Mouse (Mus musculus) lung, postnatal 0 days (tissue): ENCODE results near the gene Trip10. TPM values are rescaled to one million over a fixed set of nuclear protein-coding genes. Genes with fewer than 3 reads are reported as not detected.

Experiments used
- ATAC-seq: fragments of 200-750 bp; cut with Nextera tagmentation; 2 replicates; pipeline ENCODE4 v1.8.0; 2017; ENCODE audit warnings: moderate library complexity
- DNase-seq: peaks from one replicate; pipeline ENCODE4 v3.0.0-alpha.2; 2016; ENCODE audit warnings: low spot score
- H3K27ac ChIP-seq: fragments of 300-500 bp; sonication (generic); 2 replicates; pipeline ENCODE4 v1.5.1; 2014; ENCODE audit warnings: antibody characterized with exemption, mild to moderate bottlenecking, low read length, mixed read lengths
- H3K27me3 ChIP-seq: fragments of 300-500 bp; sonication (generic); replicated peaks from 2 replicates; pipeline ENCODE4 v1.6.1; 2014; ENCODE audit warnings: low read length, mixed read lengths; ENCODE audit not compliant: insufficient read depth
- H3K36me3 ChIP-seq: fragments of 300-500 bp; sonication (generic); 2 replicates; pipeline ENCODE4 v1.6.1; 2014; ENCODE audit warnings: low read length, mixed read lengths; ENCODE audit not compliant: insufficient read depth
- H3K4me1 ChIP-seq: fragments of 300-500 bp; sonication (generic); 2 replicates; pipeline ENCODE4 v1.6.1; 2014; ENCODE audit warnings: antibody characterized with exemption, low read depth, low read length, mixed read lengths; ENCODE audit not compliant: insufficient read depth
- H3K4me2 ChIP-seq: fragments of 300-500 bp; sonication (generic); replicated peaks from 2 replicates; pipeline ENCODE4 v1.6.1; 2014; ENCODE audit warnings: low read depth, mild to moderate bottlenecking, low read length, moderate library complexity, mixed read lengths
- H3K4me3 ChIP-seq: fragments of 300-500 bp; sonication (generic); 2 replicates; pipeline ENCODE4 v1.5.1; 2014; ENCODE audit warnings: low read depth, low read length
- H3K9ac ChIP-seq: fragments of 300-500 bp; sonication (generic); replicated peaks from 2 replicates; pipeline ENCODE4 v1.6.1; 2014; ENCODE audit warnings: low read depth, mild to moderate bottlenecking
- H3K9me3 ChIP-seq: fragments of 300-500 bp; sonication (generic); 2 replicates; pipeline ENCODE4 v1.6.1; 2016; ENCODE audit warnings: low read length, mixed read lengths
- CTCF ChIP-seq: IDR thresholded peaks from 2 replicates; pipeline ENCODE4 v1.5.1; 2016; ENCODE audit warnings: antibody characterized with exemption, mild to moderate bottlenecking
- EP300 ChIP-seq: IDR thresholded peaks from 2 replicates; pipeline ENCODE4 v1.6.1; 2016; ENCODE audit warnings: antibody characterized with exemption, mild to moderate bottlenecking, control low read depth
- WGBS: fragments of 180-500 bp; shearing (Covaris S2); extraction: QIAGEN DNeasy Blood & Tissue Kit; methylation state at CpG from one replicate; pipeline ENCODE4 v1.1.7; 2014; 5-methylcytosine and 5-hydroxymethylcytosine counted together
- polyA plus RNA-seq: library from polyadenylated mRNA; unstranded; fragments of >200 nt; fragmentation: Nextera tagmentation; extraction: Ambion mirVana; gene quantifications from 2 replicates; pipeline ENCODE4 v1.2.1, GENCODE M21; 2015

Gene Trip10
- polyA plus RNA-seq, 1 experiment from 2014 or later = 46.4 TPM

DNA sequence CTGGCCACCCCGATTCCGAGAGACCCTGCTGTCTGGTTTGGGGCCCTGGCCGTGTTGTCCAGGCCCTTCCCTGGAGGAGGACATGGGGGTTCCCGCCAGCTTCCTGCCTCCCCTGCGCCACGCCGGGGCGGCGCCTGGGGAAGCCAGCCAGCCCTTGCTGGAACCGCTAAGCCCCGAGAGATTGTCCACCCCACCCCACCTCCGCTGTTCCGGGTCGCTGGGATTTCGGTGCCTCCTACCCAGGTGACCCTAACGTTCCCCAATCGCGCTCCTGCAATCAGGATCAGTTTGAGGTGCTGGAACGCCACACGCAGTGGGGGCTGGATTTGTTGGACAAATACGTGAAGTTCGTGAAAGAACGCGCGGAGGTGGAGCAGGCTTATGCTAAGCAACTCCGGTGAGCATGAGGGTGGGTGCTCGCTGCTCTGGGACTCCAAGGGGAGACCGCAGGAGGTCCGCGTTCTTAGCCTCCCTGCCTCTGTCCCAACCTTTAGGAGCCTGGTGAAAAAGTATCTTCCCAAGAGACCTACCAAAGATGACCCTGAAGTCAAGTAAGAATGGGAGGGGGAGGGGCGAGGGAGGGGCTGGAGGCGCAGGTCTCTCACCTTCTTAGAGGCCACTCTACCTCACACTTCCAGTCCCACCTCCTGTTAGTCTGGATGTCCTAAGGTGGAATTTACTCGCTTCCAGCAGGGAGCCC, 1.4 kb downstream of the Trip10 start:
- no peak for ATAC-seq
- H3K4me1 ChIP-seq = 0 out of 2 replicates have a peak, but pooled peaks cover 11% of the 10 kb centered on the region
- H3K9me3 ChIP-seq = no peaks in the 10 kb centered on the region
- no peaks in the 10 kb centered on the region for H3K27me3 ChIP-seq
- peak overlapping the region; percentile 70 for H3K9ac ChIP-seq
- H3K4me2 ChIP-seq = peak overlapping the region; percentile 90
- H3K4me3 ChIP-seq = peak overlapping the region; percentile 80
- H3K27ac ChIP-seq = peak overlapping the region; percentile 88
- WGBS = 2% methylated on average over 33 of the region's 33 CpGs
- DNase-seq = peak; percentile 72
- H3K36me3 ChIP-seq = peaks cover 15% of the 10 kb centered on the region; the same call in 1 of the 2 replicates
- TF ChIP-seq CTCF (no peak; the same call in 1 of the 2 replicates), EP300 (no peak)

DNA sequence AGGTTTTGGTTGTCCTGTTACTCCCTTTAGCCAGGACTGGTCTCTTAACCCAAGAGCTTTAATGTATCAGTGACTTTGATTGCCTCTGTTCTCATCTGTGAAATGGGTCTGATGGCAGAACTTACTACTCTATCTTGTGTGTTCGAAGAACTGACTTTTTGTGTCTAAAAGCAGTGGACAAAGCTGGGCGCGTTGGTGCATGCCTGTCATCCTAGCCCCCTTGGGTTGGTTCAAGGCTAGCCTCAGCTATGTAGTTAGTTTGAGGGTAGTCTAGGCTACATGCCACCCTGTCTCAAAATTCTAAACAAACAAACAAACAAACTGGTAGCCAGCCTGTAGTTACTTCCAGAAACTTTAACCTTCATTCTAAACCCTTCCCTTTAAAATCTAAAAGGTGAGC, 2.2 kb downstream of the Trip10 start:
- Histone ChIP-seq H3K9ac (no peak overlapping the region), H3K27me3 (no peaks in the 10 kb centered on the region), H3K4me3 (no peak overlapping the region), H3K36me3 (peaks cover 17% of the 10 kb centered on the region; the same call in 1 of the 2 replicates), H3K4me1 (0 out of 2 replicates have a peak, but pooled peaks cover 11% of the 10 kb centered on the region), H3K4me2 (no peak overlapping the region), H3K27ac (no peak overlapping the region), H3K9me3 (no peaks in the 10 kb centered on the region)
- TF ChIP-seq CTCF (no peak), EP300 (no peak)
- WGBS = 94% methylated on average over 3 of the region's 3 CpGs
- no peak for ATAC-seq
- DNase-seq = no peak

DNA sequence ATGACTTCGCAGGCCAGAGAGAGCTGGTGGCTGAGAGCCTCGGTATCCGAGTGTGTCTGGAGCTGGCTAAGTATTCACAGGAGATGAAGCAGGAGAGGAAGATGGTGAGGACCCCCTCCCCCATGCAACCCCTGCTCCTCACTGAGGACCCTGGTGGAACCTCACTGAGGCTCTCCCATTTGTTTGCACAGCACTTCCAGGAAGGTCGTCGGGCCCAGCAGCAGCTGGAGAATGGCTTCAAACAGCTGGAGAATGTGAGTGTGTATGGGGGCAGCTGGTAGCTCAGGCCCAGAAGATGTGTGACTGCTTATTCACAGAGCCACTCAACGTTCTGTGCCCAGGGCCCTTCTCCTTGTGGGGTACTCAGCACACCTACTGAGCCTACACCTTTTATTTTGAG, 4.1 kb downstream of the Trip10 start:
- H3K36me3 ChIP-seq = peaks cover 26% of the 10 kb centered on the region; the same call in 1 of the 2 replicates
- TF ChIP-seq CTCF (no peak), EP300 (no peak)
- H3K27ac ChIP-seq = no peak overlapping the region; the same call in 1 of the 2 replicates
- no peaks in the 10 kb centered on the region for H3K9me3 ChIP-seq
- no peak overlapping the region for H3K4me2 ChIP-seq
- H3K4me1 ChIP-seq = 0 out of 2 replicates have a peak, but pooled peaks cover 8% of the 10 kb centered on the region
- H3K27me3 ChIP-seq = no peaks in the 10 kb centered on the region
- 45% methylated on average over 6 of the region's 6 CpGs for WGBS
- H3K4me3 ChIP-seq = no peak overlapping the region
- no peak overlapping the region for H3K9ac ChIP-seq
- DNase-seq (no peak), ATAC-seq (no peak)

DNA sequence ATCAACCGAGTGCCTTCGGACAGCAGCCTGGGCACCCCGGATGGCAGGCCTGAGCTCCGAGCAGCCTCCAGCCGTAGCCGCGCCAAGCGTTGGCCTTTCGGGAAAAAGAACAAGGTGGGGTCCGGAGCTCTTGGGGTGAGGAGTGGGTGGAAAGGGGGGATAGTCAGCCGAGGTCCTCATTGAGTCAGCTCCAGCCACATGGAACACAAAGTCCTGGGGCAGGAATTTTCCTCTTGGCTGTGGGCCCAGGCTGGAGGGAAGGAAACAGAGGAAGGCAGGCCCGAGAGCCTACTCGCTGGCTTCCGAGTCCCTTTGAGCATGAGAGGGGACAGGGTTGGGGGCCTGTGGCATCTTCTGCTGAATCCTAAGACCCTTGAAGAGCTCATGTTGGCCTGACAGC, 6.1 kb downstream of the Trip10 start:
- Histone ChIP-seq H3K4me2 (no peak overlapping the region), H3K9ac (no peak overlapping the region), H3K36me3 (peaks cover 32% of the 10 kb centered on the region; the same call in 1 of the 2 replicates), H3K4me1 (0 out of 2 replicates have a peak, but pooled peaks cover 4% of the 10 kb centered on the region), H3K9me3 (no peaks in the 10 kb centered on the region), H3K27me3 (no peaks in the 10 kb centered on the region), H3K27ac (no peak overlapping the region), H3K4me3 (no peak overlapping the region)
- no peak for DNase-seq
- no peak for TF ChIP-seq CTCF
- no peak for TF ChIP-seq EP300
- 77% methylated on average over 14 of the region's 14 CpGs for WGBS
- ATAC-seq = no peak; the same call in 1 of the 2 replicates

DNA sequence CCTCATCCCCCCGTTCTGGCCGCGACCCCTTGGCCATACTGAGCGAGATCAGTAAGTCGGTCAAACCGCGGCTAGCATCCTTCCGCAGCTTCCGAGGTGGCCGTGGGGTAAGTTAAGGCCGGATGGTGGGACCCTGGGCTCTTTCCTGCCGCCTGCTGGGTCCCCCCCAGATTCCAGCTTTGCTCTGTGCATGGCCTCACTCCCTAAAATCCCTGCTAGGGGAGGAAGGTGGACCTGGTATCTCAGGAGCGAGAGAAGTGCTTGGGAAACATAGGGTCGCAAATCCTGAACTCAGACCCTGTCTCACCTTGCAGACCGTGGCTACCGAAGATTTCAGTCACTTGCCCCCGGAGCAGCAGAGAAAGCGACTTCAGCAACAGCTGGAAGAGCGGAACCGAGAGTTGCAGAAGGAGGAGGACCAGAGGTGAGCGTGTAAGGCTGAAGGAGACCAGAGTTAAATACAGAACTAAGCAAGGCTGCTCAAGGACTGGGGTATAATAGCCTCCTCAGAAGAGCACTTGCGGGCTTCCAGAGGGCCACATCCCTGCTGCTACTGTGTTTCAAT, 7.7 kb downstream of the Trip10 start:
- Histone ChIP-seq H3K36me3 (peaks cover 32% of the 10 kb centered on the region; the same call in 1 of the 2 replicates), H3K27me3 (no peaks in the 10 kb centered on the region), H3K4me1 (no peaks in the 10 kb centered on the region), H3K4me2 (no peak overlapping the region), H3K9ac (no peak overlapping the region), H3K27ac (no peak overlapping the region), H3K9me3 (no peaks in the 10 kb centered on the region), H3K4me3 (no peak overlapping the region)
- DNase-seq = no peak
- 95% methylated on average over 22 of the region's 22 CpGs for WGBS
- no peak for ATAC-seq
- TF ChIP-seq EP300 (no peak), CTCF (no peak)

DNA sequence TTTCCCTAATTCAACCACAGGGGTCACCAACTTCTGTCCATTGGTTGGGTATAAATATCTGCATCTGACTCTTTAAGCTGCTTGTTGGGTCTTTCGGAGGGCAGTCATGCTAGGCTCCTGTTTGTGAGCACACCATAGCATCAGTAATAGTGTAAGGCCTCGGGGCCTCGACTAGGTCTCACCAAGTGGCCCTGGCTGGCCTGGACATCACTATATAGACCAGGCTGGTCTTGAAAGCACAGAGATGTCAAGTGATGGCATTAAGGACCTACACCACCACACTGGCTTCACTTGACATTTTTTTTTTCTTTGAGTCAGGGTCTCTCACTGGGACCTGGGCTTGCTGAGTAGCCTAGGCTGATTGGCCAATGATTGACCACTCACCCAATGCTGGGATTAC, 8.9 kb downstream of the Trip10 start:
- H3K4me3 ChIP-seq = no peak overlapping the region
- no peak overlapping the region for H3K27ac ChIP-seq
- no peaks in the 10 kb centered on the region for H3K27me3 ChIP-seq
- peaks cover 37% of the 10 kb centered on the region; the same call in 1 of the 2 replicates for H3K36me3 ChIP-seq
- no peak for TF ChIP-seq EP300
- no peak for TF ChIP-seq CTCF
- DNase-seq (no peak), ATAC-seq (no peak)
- no peaks in the 10 kb centered on the region for H3K4me1 ChIP-seq
- no peaks in the 10 kb centered on the region for H3K9me3 ChIP-seq
- H3K4me2 ChIP-seq = no peak overlapping the region
- WGBS = 88% methylated on average over 3 of the region's 3 CpGs
- no peak overlapping the region for H3K9ac ChIP-seq
